Mouse (Mus musculus): ENCODE measurements around the gene Gm20388.

- TF ChIP-seq POLR2A (IDR thresholded peaks at IDR 0.05; ENCODE audit: insufficient read depth, low read depth, low read length), result no peak
- TF ChIP-seq CTCF (IDR thresholded peaks at IDR 0.05; ENCODE audit: insufficient read depth, low read depth, low read length), result no peak
These were observed 2551.0 kb downstream of the Gm20388 start for GRCm38 (mm10) chr8:122461473-122462148.

Data from olfactory bulb, adult 2 months (tissue).